Mouse (Mus musculus): Measurements from ENCODE around the gene Gm45753. TPM values are rescaled to one million over a fixed set of nuclear protein-coding genes. Genes with fewer than 3 reads are reported as not detected.

Gene Gm45753
- polyA plus RNA-seq, 2 experiments: not detected

DNA sequence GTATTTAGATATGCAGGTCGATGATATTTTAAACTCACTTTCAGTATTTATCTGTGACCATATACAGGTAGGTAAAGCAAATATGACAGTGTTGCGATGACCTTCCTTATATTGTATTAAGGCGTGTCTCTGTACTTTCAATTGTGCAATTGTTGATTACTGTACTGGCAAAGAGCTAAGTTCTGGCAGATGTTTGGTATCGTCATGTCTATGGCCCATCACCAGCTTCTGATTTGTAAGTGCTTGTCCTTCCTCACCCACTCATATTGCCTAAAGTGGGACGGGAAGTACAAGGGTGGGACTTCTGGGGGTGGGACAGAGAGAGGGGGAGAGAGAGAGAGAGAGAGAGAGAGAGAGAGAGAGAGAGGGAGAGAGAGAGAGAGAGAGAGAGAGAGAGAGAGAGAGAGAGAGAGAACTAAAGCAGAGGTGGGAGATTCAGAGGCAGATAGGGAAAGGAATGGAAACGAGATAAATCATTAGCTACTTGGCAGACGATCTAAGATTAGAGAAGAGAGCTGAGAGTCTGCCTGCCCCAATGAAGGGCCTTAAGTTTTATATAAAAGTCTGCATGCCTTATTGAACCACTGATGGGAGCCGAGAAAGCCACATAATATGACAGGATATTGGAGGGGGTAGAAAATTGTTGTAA is 53.9 kb downstream of the Gm45753 start:
- WGBS: 83% methylated on average over 8 of the region's 8 CpGs
- H3K9me3 ChIP-seq (ENCODE audit: control insufficient read depth, low read length): no peaks in the 10 kb centered on the region
- no peak for DNase-seq (ENCODE audit: low spot score)
- no peaks in the 10 kb centered on the region for H3K4me1 ChIP-seq (ENCODE audit: control insufficient read depth, insufficient read depth, low read length)
- no peaks in the 10 kb centered on the region for H3K27me3 ChIP-seq (ENCODE audit: control insufficient read depth, insufficient read depth, low read length)
- H3K27ac ChIP-seq (replicated peaks; ENCODE audit: low read depth, low read length): no peak overlapping the region
- no peak overlapping the region for H3K4me3 ChIP-seq (replicated peaks; ENCODE audit: low read length)
- TF ChIP-seq POLR2A (IDR thresholded peaks at IDR 0.05; ENCODE audit: borderline replicate concordance, extremely low read depth, insufficient read depth, insufficient read length): no peak
- no peaks in the 10 kb centered on the region for H3K36me3 ChIP-seq (ENCODE audit: control insufficient read depth, insufficient read depth, low read length)
- H3K4me2 ChIP-seq (replicated peaks; ENCODE audit: low read depth, low read length, severe bottlenecking): no peak overlapping the region
- H3K9ac ChIP-seq (ENCODE audit: low read depth, low read length, severe bottlenecking): no peak overlapping the region
- ATAC-seq (ENCODE audit: low FRiP score, low read depth): no peak

DNA sequence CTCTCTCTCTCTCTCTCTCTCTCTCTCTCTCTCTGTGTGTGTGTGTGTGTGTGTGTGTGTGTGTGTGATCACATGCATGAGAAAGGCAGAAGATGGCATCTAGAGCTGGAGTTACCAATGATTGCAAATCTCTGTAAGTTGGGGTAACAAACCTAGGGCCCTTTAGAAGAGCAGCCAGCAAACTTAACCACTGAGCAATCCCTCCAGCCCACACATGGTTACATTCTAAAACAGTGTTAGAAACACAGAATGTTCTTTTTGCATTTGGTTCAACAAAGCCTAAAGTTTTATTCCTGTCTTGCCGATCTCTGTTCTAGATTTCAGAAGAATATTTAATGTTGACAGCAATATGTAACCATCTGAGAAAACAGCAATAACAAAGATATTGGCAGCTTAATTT is 54.7 kb downstream of the Gm45753 start:
- Histone ChIP-seq H3K4me1 (ENCODE audit: control insufficient read depth, insufficient read depth, low read length) (no peaks in the 10 kb centered on the region), H3K9ac (ENCODE audit: low read depth, low read length, severe bottlenecking) (no peak overlapping the region), H3K4me2 (replicated peaks; ENCODE audit: low read depth, low read length, severe bottlenecking) (no peak overlapping the region), H3K27me3 (ENCODE audit: control insufficient read depth, insufficient read depth, low read length) (no peaks in the 10 kb centered on the region), H3K27ac (replicated peaks; ENCODE audit: low read depth, low read length) (no peak overlapping the region), H3K9me3 (ENCODE audit: control insufficient read depth, low read length) (no peaks in the 10 kb centered on the region), H3K36me3 (ENCODE audit: control insufficient read depth, insufficient read depth, low read length) (no peaks in the 10 kb centered on the region), H3K4me3 (replicated peaks; ENCODE audit: low read length) (no peak overlapping the region)
- DNase-seq (ENCODE audit: low spot score) (no peak), ATAC-seq (ENCODE audit: low FRiP score, low read depth) (no peak)
- no peak for TF ChIP-seq POLR2A (IDR thresholded peaks at IDR 0.05; ENCODE audit: borderline replicate concordance, extremely low read depth, insufficient read depth, insufficient read length)
- 88% methylated on average over 1 of the region's 1 CpGs for WGBS

DNA sequence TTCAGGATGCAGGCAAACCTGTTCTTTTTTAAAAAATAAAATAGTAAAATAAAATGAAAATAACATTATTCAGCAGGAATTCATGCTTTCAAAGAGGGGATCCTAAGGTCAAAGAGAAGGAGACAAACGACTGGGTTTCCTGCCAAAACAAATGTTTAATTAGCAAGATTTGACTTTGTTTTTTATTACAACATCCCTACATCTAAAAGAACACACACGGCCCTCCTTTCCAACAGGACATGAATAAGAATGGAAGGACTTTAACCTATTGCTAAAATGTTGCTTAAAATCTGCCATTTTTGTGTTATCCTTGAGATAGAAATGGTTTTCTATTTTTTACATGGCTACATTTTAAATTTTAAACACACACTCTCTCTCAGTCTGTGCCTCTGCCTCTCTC is 55.2 kb downstream of the Gm45753 start:
- 46% methylated on average over 2 of the region's 2 CpGs for WGBS
- no peak for ATAC-seq (ENCODE audit: low FRiP score, low read depth)

DNA sequence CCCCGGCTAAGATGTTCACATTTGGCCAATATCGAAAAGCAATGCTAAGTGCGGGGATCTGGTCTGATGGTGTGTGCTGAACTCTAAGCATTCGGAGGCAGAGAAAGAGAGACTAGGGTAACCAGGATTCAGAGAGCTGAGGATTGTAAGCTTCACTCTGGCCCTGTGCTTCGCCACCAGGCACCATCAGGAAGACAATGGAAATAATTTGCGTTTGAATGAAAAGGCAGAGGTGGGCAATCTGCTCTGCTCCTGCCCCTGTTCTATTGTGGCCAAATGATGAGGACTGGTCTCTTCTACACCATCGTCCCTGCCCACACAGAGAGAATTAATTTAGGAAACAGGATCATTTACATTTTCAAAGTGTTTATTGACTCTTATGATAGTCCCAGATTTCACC is 62.0 kb downstream of the Gm45753 start:
- no peak overlapping the region for H3K4me3 ChIP-seq (replicated peaks; ENCODE audit: low read length)
- no peaks in the 10 kb centered on the region for H3K36me3 ChIP-seq (ENCODE audit: control insufficient read depth, insufficient read depth, low read length)
- no peak overlapping the region for H3K27ac ChIP-seq (replicated peaks; ENCODE audit: low read depth, low read length)
- no peaks in the 10 kb centered on the region for H3K27me3 ChIP-seq (ENCODE audit: control insufficient read depth, insufficient read depth, low read length)
- H3K9ac ChIP-seq (ENCODE audit: low read depth, low read length, severe bottlenecking): no peak overlapping the region
- WGBS: 66% methylated on average over 7 of the region's 7 CpGs
- TF ChIP-seq POLR2A (IDR thresholded peaks at IDR 0.05; ENCODE audit: borderline replicate concordance, extremely low read depth, insufficient read depth, insufficient read length): no peak
- DNase-seq (ENCODE audit: low spot score): no peak
- no peak for ATAC-seq (ENCODE audit: low FRiP score, low read depth)
- no peak overlapping the region for H3K4me2 ChIP-seq (replicated peaks; ENCODE audit: low read depth, low read length, severe bottlenecking)
- H3K9me3 ChIP-seq (ENCODE audit: control insufficient read depth, low read length): no peaks in the 10 kb centered on the region
- H3K4me1 ChIP-seq (ENCODE audit: control insufficient read depth, insufficient read depth, low read length): no peaks in the 10 kb centered on the region

More for the DNA sequence above, 55.2 kb downstream of the Gm45753 start:
- no peak for TF ChIP-seq POLR2A (IDR thresholded peaks at IDR 0.05; ENCODE audit: borderline replicate concordance, extremely low read depth, insufficient read depth, insufficient read length)
- H3K27ac ChIP-seq (replicated peaks; ENCODE audit: low read depth, low read length): no peak overlapping the region
- H3K9me3 ChIP-seq (ENCODE audit: control insufficient read depth, low read length): no peaks in the 10 kb centered on the region
- H3K4me2 ChIP-seq (replicated peaks; ENCODE audit: low read depth, low read length, severe bottlenecking): no peak overlapping the region
- DNase-seq (ENCODE audit: low spot score): no peak
- no peaks in the 10 kb centered on the region for H3K36me3 ChIP-seq (ENCODE audit: control insufficient read depth, insufficient read depth, low read length)
- no peaks in the 10 kb centered on the region for H3K27me3 ChIP-seq (ENCODE audit: control insufficient read depth, insufficient read depth, low read length)
- no peaks in the 10 kb centered on the region for H3K4me1 ChIP-seq (ENCODE audit: control insufficient read depth, insufficient read depth, low read length)
- no peak overlapping the region for H3K4me3 ChIP-seq (replicated peaks; ENCODE audit: low read length)
- H3K9ac ChIP-seq (ENCODE audit: low read depth, low read length, severe bottlenecking): no peak overlapping the region

DNA sequence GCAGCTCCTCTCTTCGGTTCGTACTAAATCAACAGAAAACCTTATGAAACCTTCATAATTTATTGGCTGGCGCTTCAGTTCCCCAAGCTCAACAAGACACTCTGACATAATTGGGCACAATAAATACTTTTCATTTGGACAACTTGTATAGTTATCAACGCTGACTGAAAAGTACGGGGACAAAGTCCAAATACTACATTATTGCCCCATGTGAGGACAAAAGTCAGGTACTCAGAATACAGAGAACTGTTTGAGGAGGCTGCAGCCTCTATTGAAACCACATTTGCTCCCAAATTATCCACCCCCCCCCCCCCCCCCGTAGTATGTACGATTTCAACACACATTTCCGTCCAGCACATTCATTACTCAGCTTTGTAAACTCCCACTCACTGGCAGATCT is 68.9 kb downstream of the Gm45753 start:
- 79% methylated on average over 8 of the region's 8 CpGs for WGBS
- Histone ChIP-seq H3K27me3 (ENCODE audit: control insufficient read depth, insufficient read depth, low read length) (no peaks in the 10 kb centered on the region), H3K9ac (ENCODE audit: low read depth, low read length, severe bottlenecking) (no peak overlapping the region), H3K9me3 (ENCODE audit: control insufficient read depth, low read length) (no peaks in the 10 kb centered on the region), H3K27ac (replicated peaks; ENCODE audit: low read depth, low read length) (no peak overlapping the region), H3K4me1 (ENCODE audit: control insufficient read depth, insufficient read depth, low read length) (no peaks in the 10 kb centered on the region), H3K36me3 (ENCODE audit: control insufficient read depth, insufficient read depth, low read length) (no peaks in the 10 kb centered on the region), H3K4me3 (replicated peaks; ENCODE audit: low read length) (no peak overlapping the region), H3K4me2 (replicated peaks; ENCODE audit: low read depth, low read length, severe bottlenecking) (no peak overlapping the region)
- TF ChIP-seq POLR2A (IDR thresholded peaks at IDR 0.05; ENCODE audit: borderline replicate concordance, extremely low read depth, insufficient read depth, insufficient read length): no peak
- ATAC-seq (ENCODE audit: low FRiP score, low read depth): no peak
- no peak for DNase-seq (ENCODE audit: low spot score)
